Mouse (Mus musculus) induced T-regulatory cell, adult 2 months (primary cell): ENCODE results near the gene Epb41l4b.

Source experiments
- DNase-seq: peaks from one replicate; pipeline ENCODE4 v3.0.0-alpha.2; 2012; ENCODE audit warnings: low read depth

Gene Epb41l4b

DNA sequence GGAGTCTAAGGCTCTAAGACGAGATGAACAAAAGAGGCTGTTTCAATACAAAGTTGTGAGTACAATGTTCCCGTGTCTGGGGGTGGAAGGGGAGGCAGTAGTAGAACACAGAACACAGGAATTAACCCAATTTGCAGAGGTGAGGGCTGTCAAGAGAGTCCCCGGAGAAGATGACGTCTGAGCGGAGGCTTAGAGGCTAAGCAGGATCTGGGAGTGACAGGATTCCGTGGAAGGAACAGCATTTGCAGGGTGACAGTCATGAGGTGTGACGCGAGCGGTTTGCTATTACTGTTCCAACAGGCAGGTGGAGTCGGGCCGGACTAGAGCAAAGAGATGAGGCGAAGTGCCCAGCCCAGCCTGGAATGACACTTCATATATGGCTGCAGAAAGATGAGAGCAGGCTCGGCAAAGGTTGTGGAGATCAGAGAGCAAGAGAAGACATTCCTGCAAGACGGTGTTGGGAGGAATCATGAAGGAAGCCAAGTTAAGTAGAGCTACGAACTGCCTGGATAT is 82.9 kb downstream of the Epb41l4b start:
- DNase-seq: no peak

DNA sequence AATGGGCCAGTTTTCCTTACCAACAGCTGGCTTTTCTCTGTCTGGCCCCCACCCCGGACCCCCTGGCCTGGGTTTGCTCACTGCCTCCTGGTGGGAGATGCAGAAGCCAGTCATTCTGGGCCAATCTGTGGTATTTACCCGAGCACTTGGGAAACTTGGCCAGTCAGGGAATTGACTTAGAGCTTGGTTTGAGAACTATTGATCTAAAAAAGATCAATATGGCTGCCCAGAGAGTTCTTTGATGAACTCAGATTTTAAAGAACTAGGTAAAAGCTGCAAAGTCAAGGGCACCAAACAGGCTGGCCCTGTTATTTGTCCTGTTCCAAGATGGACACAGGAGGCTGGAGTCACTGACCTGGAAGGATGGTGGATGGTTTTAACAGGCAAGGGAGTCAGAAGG is 84.6 kb downstream of the Epb41l4b start:
- DNase-seq: no peak

DNA sequence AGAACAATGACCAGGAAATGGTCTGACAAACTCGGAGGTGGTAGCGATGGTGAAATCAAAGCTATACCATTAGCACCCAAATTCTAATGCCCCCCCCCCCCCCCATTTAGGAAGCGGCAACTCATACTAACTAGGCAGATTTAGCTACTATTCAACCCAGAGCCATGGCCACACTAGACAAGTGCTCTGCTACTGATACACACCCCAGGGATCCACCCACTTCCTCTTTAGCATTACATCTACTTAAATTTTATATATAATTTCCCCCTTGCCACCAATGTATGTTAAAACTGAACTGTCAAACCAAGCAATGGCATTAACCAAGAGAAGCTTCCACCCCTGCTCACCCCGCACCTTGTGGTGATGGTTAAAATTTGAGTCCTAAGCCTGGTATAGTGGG is 85.6 kb downstream of the Epb41l4b start:
- DNase-seq: no peak

DNA sequence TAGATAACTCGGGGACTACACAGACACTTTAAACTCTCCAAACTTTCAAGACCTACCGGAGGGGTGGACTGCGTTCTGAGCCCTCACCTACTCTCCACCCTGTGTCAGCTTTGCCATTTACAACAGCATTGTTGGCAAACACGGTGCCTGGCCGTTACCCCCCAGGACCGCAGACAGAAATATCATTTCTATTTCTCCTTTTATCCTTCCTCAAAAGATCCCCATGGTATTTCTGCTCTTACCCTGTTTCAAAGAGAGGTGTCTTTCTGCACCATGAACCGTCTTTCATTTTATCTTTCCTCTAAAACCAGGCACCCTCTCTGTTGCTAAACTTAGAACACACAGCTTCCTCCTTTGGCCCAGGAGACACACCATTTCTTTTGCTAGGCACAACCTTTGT is 87.6 kb downstream of the Epb41l4b start:
- no peak for DNase-seq

DNA sequence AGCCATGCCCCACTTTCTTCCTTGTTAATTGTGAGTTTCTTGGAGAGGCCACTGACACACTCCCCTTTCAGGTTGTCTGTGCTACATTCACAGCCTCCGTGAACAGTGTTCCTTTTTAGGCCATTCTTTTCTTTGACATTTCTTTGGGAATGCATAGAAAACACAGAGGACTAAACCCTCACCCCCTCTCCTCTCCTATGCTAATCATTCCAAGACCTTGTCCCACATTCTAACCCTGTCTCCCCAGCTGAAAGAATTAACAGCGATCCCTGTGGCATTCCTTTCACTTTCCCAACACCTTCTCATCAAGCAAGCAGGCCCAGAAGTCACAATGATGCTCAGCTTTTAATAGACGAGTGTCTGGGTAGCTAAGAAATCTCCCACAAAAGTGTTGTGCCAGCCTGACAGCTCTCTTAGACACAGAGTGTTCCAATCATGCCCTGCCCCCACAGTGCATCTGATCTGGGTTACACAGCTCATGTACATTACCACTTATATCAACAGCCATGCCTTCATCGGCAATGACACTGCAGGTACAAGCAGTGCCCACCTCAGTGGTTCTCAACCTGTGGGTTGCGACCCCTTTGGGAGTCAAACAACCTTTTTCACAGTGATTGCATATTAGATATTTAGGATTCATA is 93.8 kb downstream of the Epb41l4b start:
- no peak for DNase-seq

DNA sequence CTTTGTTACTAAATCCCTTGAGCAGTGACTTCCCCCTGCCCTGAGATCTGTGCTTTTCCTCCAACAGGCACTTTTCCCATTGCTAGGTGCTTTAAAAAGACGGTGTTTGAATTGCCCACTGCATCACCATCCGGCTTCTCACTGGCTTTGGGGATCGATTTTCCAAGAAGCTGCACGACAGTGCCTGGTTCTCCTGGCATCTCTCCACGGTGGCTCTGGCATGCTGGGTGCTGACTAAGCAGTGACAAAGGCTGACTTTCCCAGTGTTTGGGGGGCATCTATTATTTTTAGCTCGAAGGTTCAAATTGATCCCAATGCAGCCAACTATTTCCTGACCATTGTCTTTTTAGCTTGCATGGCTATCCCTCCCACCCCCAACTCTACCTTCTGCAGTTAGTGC is 94.7 kb downstream of the Epb41l4b start:
- no peak for DNase-seq

DNA sequence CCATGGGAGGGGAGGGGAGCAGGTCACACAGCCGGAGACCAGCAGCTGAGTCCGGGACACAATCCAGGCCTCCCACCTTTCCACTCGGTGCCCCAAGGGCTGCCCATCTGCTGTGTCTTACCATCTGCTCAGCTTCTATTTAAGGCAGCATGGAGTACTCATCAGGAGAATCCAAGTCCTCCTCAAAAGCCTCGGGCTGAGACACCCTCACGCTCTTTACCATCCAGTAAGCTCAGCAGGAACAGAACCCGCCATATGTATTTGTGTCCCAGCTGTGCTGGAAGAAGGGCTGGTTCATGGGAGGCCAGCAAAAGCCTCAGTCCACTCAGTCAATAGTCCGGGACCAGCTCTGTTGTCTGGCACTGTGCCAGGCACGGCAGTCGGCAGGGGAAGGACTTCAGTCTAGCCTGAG is 97.1 kb downstream of the Epb41l4b start:
- DNase-seq: no peak

DNA sequence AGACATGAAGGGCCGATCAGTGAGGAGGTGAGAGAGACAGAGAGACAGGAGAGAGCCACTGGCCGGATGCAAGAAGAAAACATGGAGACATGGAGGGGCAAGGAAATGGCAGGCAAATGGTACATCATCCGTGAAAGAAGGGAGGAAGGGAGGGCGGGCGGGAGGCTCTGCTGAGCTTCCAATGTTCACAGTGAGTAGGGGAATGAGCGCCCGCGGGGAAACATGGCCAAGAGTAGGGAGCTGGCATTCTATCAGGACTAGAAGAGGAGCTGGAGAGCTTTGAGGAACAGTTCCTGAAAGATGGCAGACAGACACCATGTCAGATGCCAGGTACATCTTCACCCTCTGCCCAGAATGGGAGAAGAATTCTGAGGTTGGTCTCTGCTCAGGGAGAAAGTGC is 99.6 kb downstream of the Epb41l4b start:
- no peak for DNase-seq

DNA sequence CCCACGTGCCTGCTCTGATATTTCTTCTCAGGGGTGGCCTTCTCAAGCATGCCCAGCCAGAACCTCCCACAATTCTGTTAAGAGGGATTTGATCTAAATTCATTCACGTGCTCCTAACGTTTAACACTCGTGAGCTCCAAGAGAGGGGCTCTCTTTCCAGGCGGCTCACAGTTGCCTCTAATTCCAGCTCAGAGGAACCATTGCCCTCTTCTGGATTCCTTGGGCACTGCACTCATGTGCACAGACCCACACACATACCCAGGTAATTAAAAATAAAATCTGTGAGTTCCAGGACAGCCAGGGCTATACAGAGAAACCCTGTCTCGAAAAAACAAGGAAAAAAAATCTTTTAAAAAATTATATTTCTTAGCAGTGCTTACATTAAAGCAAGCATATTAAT is 101.6 kb downstream of the Epb41l4b start:
- DNase-seq: no peak

DNA sequence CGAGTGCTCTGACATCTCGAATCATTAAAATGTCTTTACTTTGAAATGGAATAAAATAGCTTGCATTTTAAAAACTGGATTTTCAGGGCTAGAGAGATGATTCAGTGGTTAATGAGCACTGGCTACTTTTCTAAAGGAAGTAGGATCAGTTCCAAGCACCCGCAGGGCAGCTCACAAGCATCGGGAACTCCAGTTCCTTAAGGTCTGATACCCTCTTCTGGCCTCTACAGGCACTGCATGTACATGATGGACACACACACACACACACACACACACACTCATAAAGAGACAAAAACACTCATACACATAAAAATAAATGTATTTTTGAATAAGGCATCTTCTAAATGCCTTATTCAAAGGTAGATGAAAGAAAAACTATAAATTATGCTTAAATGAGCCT is 102.0 kb downstream of the Epb41l4b start:
- no peak for DNase-seq

DNA sequence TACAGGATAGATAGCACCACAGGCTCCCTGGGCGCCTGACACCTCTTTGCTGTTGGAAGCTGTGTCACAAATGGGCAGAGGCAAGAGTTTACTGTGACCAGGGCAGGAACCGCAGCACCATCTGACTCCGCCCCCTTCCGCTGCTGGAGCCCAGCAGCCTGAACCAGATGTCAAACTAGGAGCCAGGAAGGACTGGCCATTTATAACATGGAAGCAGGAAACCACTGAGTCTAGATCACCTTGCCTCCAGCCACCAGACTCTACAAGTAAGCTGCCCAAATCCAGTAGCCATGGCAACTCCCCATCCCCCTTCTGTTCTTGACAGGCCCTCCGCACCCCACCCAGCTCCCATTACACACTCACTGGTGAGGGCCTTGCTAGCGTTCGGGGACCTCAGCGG is 102.8 kb downstream of the Epb41l4b start:
- no peak for DNase-seq

DNA sequence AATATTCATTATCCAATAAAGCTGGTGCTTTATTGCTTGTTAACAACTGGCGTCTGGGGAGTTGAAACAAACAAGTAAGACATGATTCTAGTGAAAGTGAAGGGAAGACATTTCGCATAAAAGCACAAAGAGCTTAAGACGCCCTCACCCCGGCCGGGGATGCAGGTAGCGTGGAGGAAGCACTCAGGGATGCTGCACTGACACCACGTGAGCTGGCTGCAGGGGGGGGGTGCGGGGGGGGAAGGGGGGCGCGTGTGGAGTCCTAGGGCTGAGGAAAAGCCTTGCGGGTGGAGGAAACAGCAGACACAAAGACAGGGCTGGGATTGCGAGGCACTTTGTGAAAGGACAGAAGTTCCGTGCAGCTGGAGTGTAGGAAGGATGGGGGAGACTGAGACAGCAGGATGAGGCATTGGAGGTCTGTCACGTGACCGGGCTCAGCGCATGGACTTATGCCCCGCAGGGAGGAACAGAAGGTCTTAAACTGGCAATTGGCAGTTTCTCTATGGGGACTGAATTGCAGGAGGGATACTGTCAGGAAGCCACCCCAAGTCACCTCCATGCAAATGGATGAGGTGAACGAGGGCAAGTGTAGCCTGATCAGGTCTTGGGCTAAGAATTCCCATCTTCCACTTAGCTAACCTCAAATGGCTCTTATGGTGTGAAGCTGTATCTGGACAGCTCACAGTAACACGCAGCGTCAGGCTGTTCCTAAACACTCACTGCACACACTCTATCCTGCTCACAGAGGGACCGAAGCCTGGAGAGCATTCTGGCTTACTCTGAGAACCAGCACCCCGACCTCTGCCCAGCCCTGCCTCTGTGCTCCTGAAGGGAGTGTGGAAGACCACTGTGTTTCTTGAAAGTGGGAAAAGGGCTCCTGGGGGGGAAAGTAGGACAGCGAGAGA is 103.9 kb downstream of the Epb41l4b start:
- DNase-seq: no peak

DNA sequence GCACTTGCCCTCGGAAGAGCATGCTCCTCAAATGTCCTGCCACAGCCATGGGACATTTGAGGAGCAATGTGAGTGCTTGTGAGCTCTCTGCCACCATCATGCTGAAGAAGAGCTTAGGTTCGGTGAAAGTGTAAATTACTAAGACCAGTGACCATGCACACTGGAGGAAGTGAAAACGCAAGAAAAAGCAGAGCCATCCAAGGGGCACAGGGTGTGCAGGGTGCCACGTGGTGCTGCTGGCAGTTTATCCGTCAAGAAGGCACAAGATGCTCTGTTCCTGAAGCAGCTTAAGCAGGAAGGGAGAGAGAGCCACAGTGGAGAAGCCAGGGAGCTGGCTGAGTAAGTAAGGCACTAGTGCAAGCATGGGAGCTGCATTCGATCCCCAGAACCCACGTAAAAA is 105.7 kb downstream of the Epb41l4b start:
- DNase-seq: no peak

DNA sequence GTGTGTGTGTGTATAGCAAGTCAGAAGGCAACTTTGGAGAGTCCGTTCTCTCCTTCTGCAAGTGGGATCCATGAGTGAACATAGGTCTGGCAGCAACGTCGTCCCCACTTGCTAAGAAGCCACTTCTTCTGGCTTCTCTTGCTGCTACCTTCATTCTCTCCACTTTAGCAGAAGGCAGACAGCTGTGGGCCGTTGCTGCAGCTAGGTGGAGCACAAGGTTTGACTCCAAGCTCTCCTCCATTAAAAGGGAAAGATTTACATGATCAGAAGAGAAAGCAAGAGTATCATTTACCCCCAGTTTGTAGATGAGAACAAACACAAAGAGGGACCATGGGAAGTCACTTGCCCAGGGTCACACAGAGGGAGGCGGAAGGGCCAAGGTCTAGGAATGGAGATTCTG is 109.1 kb downstream of the Epb41l4b start:
- DNase-seq: no peak

DNA sequence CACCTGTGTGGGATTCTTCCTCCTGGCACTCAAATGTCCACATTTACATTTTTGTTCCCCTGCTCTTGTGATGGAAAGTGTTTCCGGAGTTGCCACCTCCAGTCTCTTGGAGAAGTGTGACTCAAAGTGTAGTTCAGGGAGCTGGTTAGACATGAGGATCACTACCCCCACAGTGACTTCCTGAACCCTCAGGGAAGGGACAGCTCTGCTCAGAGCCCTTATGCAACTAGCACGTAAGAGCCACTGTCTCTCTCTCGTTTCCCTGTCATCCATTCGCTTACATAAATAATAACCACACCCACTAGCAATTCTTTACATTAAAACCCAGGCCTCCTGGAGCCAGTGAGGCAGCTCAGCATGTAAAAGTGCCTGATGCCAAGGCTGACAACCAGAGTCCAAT is 111.8 kb downstream of the Epb41l4b start:
- no peak for DNase-seq

DNA sequence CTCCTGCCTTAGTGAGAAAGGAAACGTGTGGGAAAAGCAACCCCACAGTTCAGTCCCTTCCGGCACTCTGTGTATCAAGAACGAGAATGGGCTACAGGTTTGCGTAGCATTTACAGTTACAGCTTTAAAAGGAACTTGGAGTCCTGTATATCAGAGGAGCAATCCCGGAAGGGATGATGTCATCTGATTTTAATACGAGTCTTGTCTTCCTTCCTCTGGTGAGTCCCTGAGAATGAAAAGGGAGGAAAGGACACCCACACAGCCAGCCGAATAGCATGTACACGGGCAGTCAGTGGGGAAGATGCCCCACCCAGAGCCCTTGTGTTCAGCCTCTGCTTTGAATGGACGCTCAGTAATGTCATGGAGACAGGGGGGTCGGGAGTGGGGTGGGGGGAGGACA is 115.3 kb downstream of the Epb41l4b start:
- DNase-seq: peak; percentile 50

DNA sequence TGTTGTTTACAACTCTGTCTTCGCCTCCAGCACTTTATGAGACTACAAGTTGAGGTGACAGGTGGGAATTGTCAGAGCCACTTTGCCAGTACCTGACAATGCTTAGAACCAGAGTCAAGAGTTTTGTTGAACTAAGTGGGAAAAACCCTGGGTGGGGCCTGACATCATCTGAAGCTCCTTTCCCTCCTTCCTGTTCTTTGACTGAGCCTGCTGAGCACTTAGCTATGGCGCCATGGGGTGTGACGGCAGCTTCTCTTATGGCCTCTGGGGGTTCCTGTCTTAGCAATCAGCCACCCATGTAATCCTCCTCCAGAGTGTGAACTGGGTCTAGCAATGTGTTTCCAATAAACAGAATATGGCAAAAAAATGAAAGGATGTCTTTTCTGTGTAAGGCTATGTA is 119.7 kb downstream of the Epb41l4b start:
- DNase-seq: peak; percentile 12

DNA sequence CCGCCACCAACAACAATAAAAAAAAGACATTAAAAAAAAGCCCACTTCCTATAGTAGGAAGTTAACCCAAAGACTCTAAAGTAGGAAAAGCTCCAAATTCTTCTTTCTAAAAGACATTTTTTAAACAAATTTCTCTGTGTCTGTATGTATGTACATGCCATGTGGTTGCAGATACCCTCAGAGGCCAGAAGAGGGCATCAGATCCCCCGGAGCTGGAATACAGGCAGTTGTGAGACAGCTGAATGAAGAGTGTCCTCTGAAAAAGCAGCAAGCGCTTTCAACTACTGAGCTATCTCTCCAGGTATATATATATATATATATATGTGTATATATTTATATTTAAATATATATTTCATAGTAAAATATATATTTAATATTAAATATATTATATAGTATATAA is 121.9 kb downstream of the Epb41l4b start:
- peak; percentile 17 for DNase-seq

DNA sequence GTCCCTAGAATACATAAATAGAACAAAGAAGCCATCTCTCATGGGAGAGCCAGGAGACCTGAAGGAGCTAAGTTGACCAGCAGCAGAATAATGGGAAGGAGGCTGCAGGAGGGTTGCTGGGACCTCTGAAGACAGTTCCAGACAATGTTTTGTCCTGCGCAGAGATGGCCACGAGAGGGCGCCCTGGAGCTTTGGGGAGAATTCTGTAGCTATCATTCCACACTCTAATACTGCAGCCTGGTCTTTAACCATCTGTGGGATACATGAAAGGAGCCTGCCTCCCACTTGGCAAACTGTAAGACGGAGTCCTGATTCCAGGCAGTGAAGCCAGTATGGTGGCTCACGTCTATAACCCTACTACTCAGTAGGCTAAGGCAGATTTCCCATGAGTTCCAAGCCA is 126.0 kb downstream of the Epb41l4b start:
- DNase-seq: peak; percentile 70

DNA sequence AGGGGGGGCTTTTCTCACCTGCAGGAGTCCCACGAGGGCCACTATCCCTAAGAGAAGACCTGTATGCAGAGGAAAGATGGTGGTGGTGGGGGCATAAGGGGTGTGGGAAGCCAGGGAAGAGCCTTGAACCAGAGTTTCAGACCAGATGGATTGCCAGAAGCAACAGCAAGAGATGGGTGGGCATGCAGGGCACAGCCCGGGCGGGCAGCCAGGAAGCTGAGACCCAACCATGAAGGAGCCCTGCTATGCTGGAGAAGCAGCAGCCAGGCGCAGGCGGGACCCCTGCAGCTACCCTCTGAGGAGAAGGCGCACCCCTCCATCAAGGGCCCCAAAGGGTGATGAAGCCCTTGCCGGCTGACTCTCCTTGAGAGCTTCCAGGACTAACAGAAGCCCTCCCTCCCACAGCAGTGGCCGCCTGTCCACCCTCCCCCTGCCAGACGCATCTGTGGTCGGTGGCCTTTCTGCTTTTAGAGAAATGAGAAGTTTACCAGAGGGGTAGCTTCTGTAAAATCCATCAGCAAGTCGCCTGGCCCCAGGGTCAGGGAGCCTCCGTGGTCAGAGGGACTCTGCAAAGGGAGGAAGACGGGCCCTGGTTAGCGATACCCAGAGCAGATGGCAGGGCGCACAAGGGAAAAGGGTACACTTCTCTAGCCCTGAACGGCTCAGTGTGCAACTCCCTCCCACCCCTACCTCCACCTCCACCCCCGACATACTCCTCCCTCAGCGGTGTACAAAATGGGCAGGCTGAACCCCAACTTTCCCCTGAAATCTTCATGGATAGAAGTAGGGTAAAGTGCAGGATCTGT is 126.7 kb downstream of the Epb41l4b start:
- DNase-seq: no peak

DNA sequence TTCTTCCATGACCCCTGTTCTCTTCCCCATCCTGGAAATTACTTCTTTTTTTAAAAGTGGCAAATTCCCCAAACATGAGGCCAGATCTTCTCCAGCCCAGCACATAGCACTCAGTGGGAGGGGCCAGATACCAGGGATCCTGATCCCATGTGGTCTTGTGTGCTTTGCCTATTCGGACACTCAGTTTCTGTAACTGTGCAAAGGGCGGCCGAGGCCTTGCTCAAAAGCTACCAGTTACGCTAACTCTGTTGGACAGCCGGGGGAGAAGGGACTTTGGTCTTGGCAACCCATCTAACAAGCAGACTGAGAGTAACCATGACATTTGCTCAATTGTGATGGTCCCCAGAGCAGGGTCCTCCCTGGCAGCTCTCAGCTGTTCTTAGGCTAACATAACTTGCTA is 128.2 kb downstream of the Epb41l4b start:
- no peak for DNase-seq

DNA sequence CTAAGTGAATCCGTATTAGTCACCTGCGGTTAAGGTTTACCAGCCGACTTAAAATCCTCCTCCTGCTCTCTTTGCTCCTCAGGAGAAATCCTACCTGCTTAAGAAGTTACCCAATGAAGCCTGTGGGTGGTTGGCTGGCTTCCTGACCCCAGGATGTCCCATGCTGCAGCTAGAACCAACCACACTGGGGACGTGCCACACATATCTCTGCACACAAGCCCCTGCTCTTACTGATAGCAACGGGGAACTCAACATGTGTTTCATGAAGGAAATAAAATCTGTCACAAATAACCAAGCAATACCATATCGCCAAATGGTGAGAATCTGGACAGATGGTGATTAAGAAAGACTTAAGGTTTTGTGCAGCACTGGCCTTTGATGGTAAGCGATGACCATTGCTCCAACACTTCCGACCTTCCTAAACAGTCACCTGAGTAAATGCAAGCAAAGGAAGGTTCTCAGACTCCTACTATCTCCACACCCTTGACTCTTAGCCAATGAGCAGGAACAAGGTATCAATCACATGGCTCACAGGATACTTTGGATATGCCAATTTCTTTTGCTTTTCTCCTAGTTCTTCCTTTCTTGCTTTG is 131.7 kb downstream of the Epb41l4b start:
- DNase-seq: no peak
